Mouse (Mus musculus) neural tube, embryonic 12.5 days (tissue): ENCODE data around the gene Cfap43. TPM values are rescaled to one million over a fixed set of nuclear protein-coding genes. Genes with fewer than 3 reads are reported as not detected.

Experiments used
- ATAC-seq: fragments of 200-750 bp; cut with Nextera tagmentation; 2 replicates; pipeline ENCODE4 v1.8.0; 2017; ENCODE audit warnings: low read depth, mild to moderate bottlenecking, moderate TSS enrichment, moderate library complexity; ENCODE audit not compliant: low FRiP score
- H3K27ac ChIP-seq: fragments of 300-500 bp; sonication (generic); 2 replicates; pipeline ENCODE4 v1.5.1; 2016
- H3K27me3 ChIP-seq: fragments of 300-500 bp; sonication (generic); replicated peaks from 2 replicates; pipeline ENCODE4 v1.6.1; 2016; ENCODE audit warnings: mild to moderate bottlenecking
- H3K36me3 ChIP-seq: fragments of 300-500 bp; sonication (generic); 2 replicates; pipeline ENCODE4 v1.6.1; 2016; ENCODE audit warnings: mild to moderate bottlenecking
- H3K4me1 ChIP-seq: fragments of 300-500 bp; sonication (generic); 2 replicates; pipeline ENCODE4 v1.6.1; 2016
- H3K4me2 ChIP-seq: fragments of 300-500 bp; sonication (generic); replicated peaks from 2 replicates; pipeline ENCODE4 v1.6.1; 2016; ENCODE audit warnings: mild to moderate bottlenecking
- H3K4me3 ChIP-seq: fragments of 300-500 bp; sonication (generic); 2 replicates; pipeline ENCODE4 v1.5.1; 2016
- H3K9ac ChIP-seq: fragments of 300-500 bp; sonication (generic); 2 replicates; pipeline ENCODE4 v1.6.1; 2016; ENCODE audit warnings: mild to moderate bottlenecking
- H3K9me3 ChIP-seq: fragments of 300-500 bp; sonication (generic); 2 replicates; pipeline ENCODE4 v1.6.1; 2016; ENCODE audit warnings: mild to moderate bottlenecking
- WGBS: fragments of 180-500 bp; shearing (Covaris S2); methylation state at CpG from one replicate; pipeline ENCODE4 v1.1.7; 2016; 5-methylcytosine and 5-hydroxymethylcytosine counted together
- polyA plus RNA-seq: library from polyadenylated mRNA; unstranded; fragments of >200 nt; fragmentation: Nextera tagmentation; extraction: Ambion mirVana; gene quantifications from 2 replicates; pipeline ENCODE4 v1.2.1, GENCODE M21; 2016

Cfap43 gene
- polyA plus RNA-seq, 1 experiment from 2014 or later: 0.18 TPM

- ATAC-seq: no peak
- no peak overlapping the region for H3K9ac ChIP-seq
- WGBS: 86% methylated on average over 4 of the region's 4 CpGs
- H3K4me3 ChIP-seq: no peak overlapping the region
- H3K27me3 ChIP-seq: no peaks in the 10 kb centered on the region
- no peak overlapping the region for H3K27ac ChIP-seq
- no peaks in the 10 kb centered on the region for H3K36me3 ChIP-seq
- H3K4me2 ChIP-seq: no peak overlapping the region
- no peaks in the 10 kb centered on the region for H3K4me1 ChIP-seq
- no peaks in the 10 kb centered on the region for H3K9me3 ChIP-seq
These were observed 208.7 kb downstream of the Cfap43 start for GRCm38 (mm10) chr19:47710376-47710775.

GRCm38 (mm10) chr19:47705772-47706309 lies 213.2 kb downstream of the Cfap43 start:
- H3K4me1 ChIP-seq: no peaks in the 10 kb centered on the region
- ATAC-seq: no peak
- 92% methylated on average over 8 of the region's 8 CpGs for WGBS

GRCm38 (mm10) chr19:47705080-47705771 lies 213.9 kb downstream of the Cfap43 start:
- H3K9me3 ChIP-seq: no peaks in the 10 kb centered on the region
- no peak for ATAC-seq
- H3K4me2 ChIP-seq: no peak overlapping the region
- WGBS: 79% methylated on average over 13 of the region's 13 CpGs
- no peaks in the 10 kb centered on the region for H3K27me3 ChIP-seq
- H3K4me1 ChIP-seq: no peaks in the 10 kb centered on the region
- no peaks in the 10 kb centered on the region for H3K36me3 ChIP-seq
- no peak overlapping the region for H3K4me3 ChIP-seq
- H3K27ac ChIP-seq: no peak overlapping the region
- H3K9ac ChIP-seq: no peak overlapping the region

More at GRCm38 (mm10) chr19:47705772-47706309, 213.2 kb downstream of the Cfap43 start:
- Histone ChIP-seq H3K9me3 (no peaks in the 10 kb centered on the region), H3K4me3 (no peak overlapping the region), H3K36me3 (no peaks in the 10 kb centered on the region), H3K4me2 (no peak overlapping the region), H3K9ac (no peak overlapping the region), H3K27me3 (no peaks in the 10 kb centered on the region), H3K27ac (no peak overlapping the region)

- Histone ChIP-seq H3K27me3 (no peaks in the 10 kb centered on the region), H3K4me1 (no peaks in the 10 kb centered on the region), H3K4me2 (no peak overlapping the region), H3K4me3 (no peak overlapping the region), H3K9me3 (no peaks in the 10 kb centered on the region), H3K27ac (no peak overlapping the region), H3K36me3 (no peaks in the 10 kb centered on the region), H3K9ac (no peak overlapping the region)
- no peak for ATAC-seq
- WGBS: 87% methylated on average over 8 of the region's 8 CpGs
These were observed 218.6 kb downstream of the Cfap43 start for GRCm38 (mm10) chr19:47700509-47700908.

GRCm38 (mm10) chr19:47699743-47700142 lies 219.3 kb downstream of the Cfap43 start:
- no peaks in the 10 kb centered on the region for H3K4me1 ChIP-seq
- no peak for ATAC-seq
- H3K27me3 ChIP-seq: no peaks in the 10 kb centered on the region
- 54% methylated on average over 9 of the region's 9 CpGs for WGBS
- no peak overlapping the region for H3K9ac ChIP-seq
- no peaks in the 10 kb centered on the region for H3K9me3 ChIP-seq
- no peak overlapping the region for H3K4me3 ChIP-seq
- no peaks in the 10 kb centered on the region for H3K36me3 ChIP-seq
- no peak overlapping the region for H3K27ac ChIP-seq
- H3K4me2 ChIP-seq: no peak overlapping the region

GRCm38 (mm10) chr19:47698266-47698665 lies 220.8 kb downstream of the Cfap43 start:
- H3K4me3 ChIP-seq: no peak overlapping the region
- no peak overlapping the region for H3K4me2 ChIP-seq
- ATAC-seq: no peak
- no peaks in the 10 kb centered on the region for H3K36me3 ChIP-seq
- 78% methylated on average over 9 of the region's 9 CpGs for WGBS
- no peaks in the 10 kb centered on the region for H3K4me1 ChIP-seq
- H3K27me3 ChIP-seq: no peaks in the 10 kb centered on the region
- no peaks in the 10 kb centered on the region for H3K9me3 ChIP-seq
- no peak overlapping the region for H3K27ac ChIP-seq
- no peak overlapping the region for H3K9ac ChIP-seq

- Histone ChIP-seq H3K4me1 (no peaks in the 10 kb centered on the region), H3K27me3 (no peaks in the 10 kb centered on the region), H3K27ac (no peak overlapping the region), H3K4me2 (no peak overlapping the region), H3K9ac (no peak overlapping the region), H3K36me3 (no peaks in the 10 kb centered on the region), H3K4me3 (no peak overlapping the region), H3K9me3 (no peaks in the 10 kb centered on the region)
- 92% methylated on average over 11 of the region's 11 CpGs for WGBS
- ATAC-seq: no peak
These were observed 222.0 kb downstream of the Cfap43 start for GRCm38 (mm10) chr19:47697067-47697466.

- Histone ChIP-seq H3K4me1 (no peaks in the 10 kb centered on the region), H3K4me2 (no peak overlapping the region), H3K9me3 (no peaks in the 10 kb centered on the region), H3K27me3 (no peaks in the 10 kb centered on the region), H3K4me3 (no peak overlapping the region), H3K27ac (no peak overlapping the region), H3K9ac (no peak overlapping the region), H3K36me3 (no peaks in the 10 kb centered on the region)
- 93% methylated on average over 8 of the region's 8 CpGs for WGBS
- no peak for ATAC-seq
These were observed 222.7 kb downstream of the Cfap43 start for GRCm38 (mm10) chr19:47696411-47696810.

- 87% methylated on average over 6 of the region's 6 CpGs for WGBS
- no peaks in the 10 kb centered on the region for H3K9me3 ChIP-seq
- H3K36me3 ChIP-seq: no peaks in the 10 kb centered on the region
- H3K4me3 ChIP-seq: no peak overlapping the region
- no peak for ATAC-seq
- no peak overlapping the region for H3K4me2 ChIP-seq
- no peaks in the 10 kb centered on the region for H3K27me3 ChIP-seq
- H3K4me1 ChIP-seq: no peaks in the 10 kb centered on the region
- H3K9ac ChIP-seq: no peak overlapping the region
- no peak overlapping the region for H3K27ac ChIP-seq
These were observed 223.4 kb downstream of the Cfap43 start for GRCm38 (mm10) chr19:47695725-47696124.

- H3K27ac ChIP-seq: no peak within 1 kb of the TSS
- 76% methylated on average over 6 of the region's 6 CpGs for WGBS
- no peaks in the 10 kb centered on the region for H3K36me3 ChIP-seq
- no peaks in the 10 kb centered on the region for H3K9me3 ChIP-seq
- no peak within 1 kb of the TSS for H3K4me2 ChIP-seq
- no peak for ATAC-seq
- no peaks in the 10 kb centered on the region for H3K4me1 ChIP-seq
- no peaks in the 10 kb centered on the region for H3K27me3 ChIP-seq
- no peak within 1 kb of the TSS for H3K9ac ChIP-seq
- no peak within 1 kb of the TSS for H3K4me3 ChIP-seq
These were observed 227.1 kb downstream of the Cfap43 start, which contains the start of gene Col17a1 for GRCm38 (mm10) chr19:47691994-47692393. Gene Col17a1 (minus strand): TSS chr19:47692094.

GRCm38 (mm10) chr19:47689592-47689991 lies 229.5 kb downstream of the Cfap43 start:
- no peak for ATAC-seq
- no peaks in the 10 kb centered on the region for H3K36me3 ChIP-seq
- H3K4me2 ChIP-seq: no peak overlapping the region
- H3K4me3 ChIP-seq: no peak overlapping the region
- no peak overlapping the region for H3K27ac ChIP-seq
- peaks cover 12% of the 10 kb centered on the region; the same call in 1 of the 2 replicates for H3K4me1 ChIP-seq
- no peaks in the 10 kb centered on the region for H3K27me3 ChIP-seq
- 93% methylated on average over 7 of the region's 7 CpGs for WGBS
- no peak overlapping the region for H3K9ac ChIP-seq
- H3K9me3 ChIP-seq: no peaks in the 10 kb centered on the region
